Mouse (Mus musculus) left cerebral cortex, adult 8-10 months (tissue): ENCODE data around the gene Olfr320. TPM values are rescaled to one million over a fixed set of nuclear protein-coding genes. Genes with fewer than 3 reads are reported as not detected.
"Not testable (repeated sequence)": the region's sequence is repeated elsewhere in the genome, so short reads cannot be mapped to it uniquely, and the experiment has no call there.

Source experiments
- DNase-seq, 2 experiments: peaks; one replicate each; pipeline ENCODE4 v3.0.0; 2022; ENCODE audit warnings: low spot score in 2 of 2
- total RNA-seq, 4 experiments: library from RNA; stranded (reverse); gene quantifications; 2 replicates each; pipeline ENCODE4 v1.2.4; 2022

Olfr320 gene
- not detected for total RNA-seq

DNA sequence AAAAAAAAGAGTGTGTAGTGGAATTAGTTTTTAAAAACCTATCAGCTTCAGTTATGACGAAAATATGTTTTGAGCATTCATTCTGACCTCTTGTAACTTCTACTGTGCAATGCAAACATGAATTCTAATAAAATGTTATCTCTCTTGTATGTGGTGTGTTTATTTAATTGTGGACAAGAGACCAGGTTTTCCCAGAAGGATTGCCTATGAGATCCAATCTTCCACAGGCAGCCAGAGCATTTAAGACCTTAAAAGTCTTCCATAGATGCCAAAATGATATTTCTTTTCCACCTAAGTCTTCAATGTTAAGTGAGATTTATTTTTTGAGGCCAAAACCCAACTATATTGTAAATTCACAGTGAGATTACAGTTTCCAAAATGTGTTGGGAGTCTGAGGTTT is at the start of gene Olfr320:
Gene Olfr320 (plus strand): TSS at position 301 of the 400 bp plus-strand sequence.
- no peak for DNase-seq

DNA sequence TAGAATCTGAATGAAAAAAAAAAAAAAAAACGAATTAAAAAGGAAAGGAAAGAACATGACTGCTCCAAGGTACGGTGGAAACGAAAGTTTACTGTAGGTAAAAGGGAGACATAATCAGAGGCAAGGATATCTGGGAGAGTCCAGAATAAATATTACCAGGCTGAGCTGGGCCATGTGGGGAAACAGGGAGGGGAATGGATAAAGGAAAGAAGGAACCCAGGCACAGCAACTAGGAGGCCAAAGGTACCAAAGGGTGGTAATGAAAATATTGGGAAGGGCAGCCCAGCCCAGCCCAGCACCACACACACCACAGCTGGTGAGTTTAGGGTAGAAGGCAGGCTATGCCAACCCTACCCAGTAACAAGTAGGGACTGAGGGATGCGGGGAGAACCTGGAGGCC is 46.0 kb upstream of the Olfr320 start:
- DNase-seq: no peak

- no peak for DNase-seq
Measured at GRCm38 (mm10) chr11:58636376-58636977, 44.4 kb upstream of the Olfr320 start.

GRCm38 (mm10) chr11:58638176-58638701 is 42.7 kb upstream of the Olfr320 start:
- DNase-seq: no peak

DNA sequence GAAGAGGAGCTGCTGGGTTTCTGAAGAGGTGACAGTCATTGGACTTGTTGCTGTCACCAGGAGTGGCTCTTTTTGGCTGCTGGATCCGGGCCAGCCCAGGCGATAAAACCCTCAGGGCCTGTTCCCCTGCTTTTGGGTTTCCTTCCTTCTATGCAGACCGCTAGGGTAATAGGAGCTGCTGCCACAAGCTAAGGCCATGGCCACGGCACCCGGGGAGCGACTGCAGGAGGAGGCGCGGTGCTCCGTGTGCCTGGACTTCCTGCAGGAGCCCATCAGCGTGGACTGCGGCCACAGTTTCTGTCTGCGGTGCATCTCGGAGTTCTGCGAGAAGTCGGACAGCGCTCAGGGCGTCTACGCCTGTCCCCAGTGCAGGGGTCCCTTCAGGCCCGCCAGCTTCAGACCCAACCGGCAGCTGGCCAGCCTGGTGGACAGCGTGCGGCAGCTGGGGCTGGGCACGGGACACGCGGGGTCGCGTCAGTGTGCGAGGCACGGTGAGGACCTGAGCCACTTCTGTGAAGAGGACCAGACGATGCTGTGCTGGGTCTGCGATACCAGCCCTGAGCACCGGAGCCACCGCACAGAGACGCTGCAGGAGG is 40.5 kb upstream of the Olfr320 start, which contains the start of gene Trim58:
Gene Trim58 (plus strand): TSS at position 194 of the 596 bp plus-strand sequence.
- no peak for DNase-seq

GRCm38 (mm10) chr11:58641057-58641456 is 39.8 kb upstream of the Olfr320 start:
- DNase-seq: no peak

- no peak for DNase-seq
Measured at GRCm38 (mm10) chr11:58641638-58642358, 39.1 kb upstream of the Olfr320 start.

DNA sequence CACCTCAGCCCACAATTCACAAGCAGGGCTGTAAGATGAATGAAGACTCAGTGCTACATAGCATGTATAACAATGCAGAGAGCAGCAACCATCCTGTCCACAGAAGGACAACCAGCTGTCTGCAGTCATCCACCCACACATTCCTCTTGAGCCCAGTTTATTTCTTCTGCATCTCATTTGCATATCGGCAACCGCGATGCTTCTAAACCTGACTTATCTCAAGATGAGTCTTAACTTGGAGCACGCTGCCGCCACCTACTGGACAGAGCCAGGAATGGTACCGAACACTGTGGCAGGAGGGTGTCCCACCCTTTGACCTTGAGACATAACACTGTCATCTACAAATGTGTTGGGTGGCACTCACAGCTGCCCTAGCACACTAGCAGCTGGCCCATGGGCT is 37.5 kb upstream of the Olfr320 start:
- DNase-seq: peak; percentile 8 to 22

- DNase-seq: no peak
Measured at GRCm38 (mm10) chr11:58655151-58655550, 25.7 kb upstream of the Olfr320 start.

DNA sequence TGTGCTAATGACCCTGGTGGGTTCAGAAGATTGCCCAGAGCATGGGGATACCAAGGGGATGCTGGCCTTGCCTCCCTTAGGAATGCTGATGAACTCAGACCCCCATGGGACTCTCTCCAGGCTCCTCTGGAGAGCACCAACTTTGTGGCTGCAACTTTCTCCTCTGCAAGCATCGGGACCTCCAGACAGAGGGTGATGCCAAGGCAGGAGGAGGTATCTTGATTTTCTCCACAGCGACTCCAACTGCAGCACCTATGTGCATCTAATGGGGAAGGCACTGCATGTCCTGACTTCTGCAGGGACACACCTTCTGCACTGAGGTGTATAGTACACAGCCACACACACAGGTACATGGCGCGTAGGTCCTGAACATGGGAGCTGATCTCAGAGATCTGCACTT is 22.3 kb upstream of the Olfr320 start, which contains the start of gene Olfr322:
Gene Olfr322 (plus strand): TSS at position 187 of the 400 bp plus-strand sequence.
- DNase-seq: no peak

DNA sequence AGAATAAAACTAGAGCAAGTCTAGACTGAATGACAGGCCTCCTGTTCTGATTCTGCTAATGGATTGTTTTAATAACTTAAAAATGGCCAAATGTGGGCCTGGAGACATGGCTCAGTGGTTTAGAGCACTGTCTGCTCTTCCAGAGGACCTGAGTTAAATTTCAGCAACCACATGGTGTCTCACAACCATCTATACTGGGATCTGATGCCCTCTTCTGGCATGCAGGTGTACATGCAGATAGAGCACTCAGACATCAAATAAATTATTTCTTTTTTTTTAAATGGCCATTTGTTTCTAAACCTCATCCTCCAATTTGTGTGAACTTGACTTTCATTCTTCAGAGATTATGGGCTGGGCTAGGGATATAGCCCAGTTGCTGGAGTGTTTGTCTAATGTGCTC is 11.6 kb upstream of the Olfr320 start:
- no peak for DNase-seq

GRCm38 (mm10) chr11:58671825-58672224 is 9.1 kb upstream of the Olfr320 start:
- no peak for DNase-seq

GRCm38 (mm10) chr11:58698862-58699261 is 18.0 kb downstream of the Olfr320 start, which contains the start of gene Olfr319:
Olfr319 (plus strand) TSS chr11:58699162.
- DNase-seq: no peak

DNA sequence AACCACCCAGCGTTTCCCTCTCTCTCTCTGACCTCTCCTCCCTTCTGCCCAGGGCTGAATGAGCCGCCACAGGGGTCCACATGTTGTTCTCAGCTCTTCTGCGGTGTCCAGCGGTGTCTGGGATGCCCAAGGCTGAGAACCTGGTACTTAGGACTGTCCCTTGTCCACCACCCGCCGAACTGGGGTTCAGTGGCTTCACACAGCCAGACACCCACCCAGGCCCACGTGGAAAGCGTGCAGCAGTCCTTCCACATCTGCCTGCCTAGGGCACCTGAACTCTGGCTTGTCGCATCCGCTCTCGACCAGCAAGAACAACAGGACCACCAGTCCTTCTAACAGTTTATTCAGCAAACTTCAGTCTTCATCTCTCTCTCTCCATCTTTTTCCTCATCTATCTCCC is 28.2 kb downstream of the Olfr320 start:
- no peak for DNase-seq

DNA sequence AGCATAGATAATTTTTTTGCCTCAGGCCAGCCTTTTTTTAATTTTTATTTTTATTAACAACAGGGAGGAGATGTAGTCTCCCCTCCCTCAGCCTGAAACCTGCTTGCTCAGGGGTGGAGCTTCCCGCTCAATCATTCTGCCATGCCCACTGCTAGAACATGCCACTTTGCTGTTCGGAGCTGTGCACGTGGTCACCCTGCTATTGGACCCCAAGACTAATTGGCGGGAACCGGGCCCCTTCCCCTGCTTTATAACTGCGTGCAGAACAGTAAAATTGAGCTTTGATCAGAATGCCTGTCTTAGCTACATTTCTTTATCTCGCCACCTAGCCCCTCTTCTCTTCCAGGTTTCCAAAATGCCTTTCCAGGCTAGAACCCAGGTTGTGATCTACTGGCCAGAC is 36.8 kb downstream of the Olfr320 start:
- DNase-seq: not testable (repeated sequence)

DNA sequence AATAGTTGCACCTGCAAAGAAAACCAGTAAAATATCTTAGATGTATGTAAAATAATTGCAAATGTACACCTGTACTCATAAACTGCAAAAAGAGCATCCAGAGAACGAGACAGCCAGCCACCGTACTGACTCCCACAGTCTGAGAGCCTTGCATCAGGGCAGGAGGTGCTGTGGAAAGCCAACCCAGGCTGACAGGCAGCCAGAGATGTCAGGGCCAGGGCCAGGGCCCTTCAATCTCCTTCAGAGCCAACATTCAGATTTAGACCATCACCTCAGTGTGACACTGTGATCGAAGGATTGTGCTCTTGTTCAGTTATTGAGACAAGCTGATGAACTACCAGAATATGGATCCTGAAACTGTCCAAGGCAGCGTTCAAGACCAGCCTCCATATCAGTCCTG is 38.8 kb downstream of the Olfr320 start:
- no peak for DNase-seq

DNA sequence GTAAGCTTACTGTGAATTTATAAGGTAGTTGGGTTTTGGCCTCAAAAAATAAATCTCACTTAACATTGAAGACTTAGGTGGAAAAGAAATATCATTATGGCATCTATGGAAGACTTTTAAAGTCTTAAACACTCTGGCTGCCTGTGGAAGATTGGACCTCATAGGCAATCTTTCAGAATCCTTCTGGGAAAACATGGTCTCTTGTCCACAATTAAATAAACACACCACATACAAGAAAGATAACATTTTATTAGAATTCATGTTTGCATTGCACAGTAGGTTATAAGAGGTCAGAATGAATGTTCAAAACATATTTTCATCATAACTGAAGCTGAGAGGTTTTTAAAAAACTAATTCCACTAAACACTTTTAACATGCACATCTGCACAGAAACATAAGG is 43.0 kb downstream of the Olfr320 start, which contains the start of gene Olfr318:
Gene Olfr318 (minus strand): TSS at position 101 of the 400 bp plus-strand sequence.
- DNase-seq: no peak

DNA sequence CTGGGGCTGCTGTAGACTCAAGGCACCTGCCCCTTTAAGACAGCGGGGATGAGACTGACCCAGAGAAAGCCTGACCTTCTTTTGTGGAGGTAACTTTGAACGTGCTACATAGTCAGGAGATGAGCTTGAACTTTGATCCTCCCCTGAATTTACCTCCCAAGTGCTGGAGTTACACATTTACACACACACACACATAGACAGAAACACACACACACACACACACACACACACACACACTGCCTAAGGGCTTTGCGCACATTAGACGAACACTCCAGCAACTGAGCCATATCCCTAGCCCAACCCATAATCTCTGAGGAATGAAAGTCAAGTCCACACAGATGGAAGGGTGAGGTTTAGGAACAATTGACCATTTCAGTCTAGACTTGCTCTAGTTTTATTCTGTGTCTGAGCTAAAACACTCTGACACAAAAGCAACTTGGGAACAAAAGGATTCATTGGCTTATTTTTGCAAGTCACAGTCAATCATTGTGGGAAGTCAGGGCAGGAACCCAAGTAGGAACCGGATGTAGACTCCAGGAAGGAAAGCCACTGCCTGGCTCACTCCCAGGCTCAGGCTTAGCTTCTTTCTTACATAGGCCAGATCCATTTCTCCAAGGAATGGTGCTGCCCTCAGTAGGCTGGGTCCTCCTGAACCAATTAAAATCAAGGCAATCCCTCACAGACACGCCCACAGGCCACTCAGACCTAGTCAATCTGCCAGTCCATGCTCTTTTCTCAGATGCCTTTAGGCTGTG is 47.2 kb downstream of the Olfr320 start:
- not testable (repeated sequence) for DNase-seq

- peak in 1 of 2 experiments; percentile 33 for DNase-seq
Measured at GRCm38 (mm10) chr11:58733372-58733771, 52.5 kb downstream of the Olfr320 start.
